In genomic region chr5:85609104-85609503, GRCm38 (mm10) we compare ENCODE assay signal across 23 mouse cellular contexts.
A peak's percentile ranks its signal among the peaks of the same experiment; 100 is the strongest.
DNase-seq lines count a peak whose midpoint lies in the region; ATAC-seq and TF ChIP-seq lines count a peak whose summit lies in the region.
"Had no signal": no experiment of that assay in that cellular context is flagged by ENCODE, and none has a peak within 500 bp of the region (broad histone marks: within the 10 kb centered on the region; RNA-seq: fewer than 3 reads in every experiment).

No protein-coding gene starts in this region.

- no peak for TF ChIP-seq RAD21 in CH12.LX (IDR thresholded peaks at IDR 0.05; ENCODE audit: low read depth, low read length)

- no peaks in the 10 kb centered on the region for H3K36me3 ChIP-seq in hindbrain, embryonic 12.5 days
- no peaks in the 10 kb centered on the region for H3K36me3 ChIP-seq in hindbrain, embryonic 11.5 days (ENCODE audit: control insufficient read depth, insufficient read depth, low read length)
- no peaks in the 10 kb centered on the region for H3K36me3 ChIP-seq in midbrain, embryonic 12.5 days
- H3K36me3 ChIP-seq in midbrain, embryonic 14.5 days (ENCODE audit: control insufficient read depth, insufficient read depth, low read length) = no peaks in the 10 kb centered on the region
- no peaks in the 10 kb centered on the region for H3K36me3 ChIP-seq in CH12.LX (replicated peaks in 1 of 2; ENCODE audit: control insufficient read depth in 1 of 2, insufficient read depth in 1 of 2, low read length in 1 of 2)
- no peaks in the 10 kb centered on the region for H3K36me3 ChIP-seq in thymus, adult 2 months (ENCODE audit: control insufficient read depth, insufficient read depth, low read length)
- H3K36me3 ChIP-seq: embryonic facial prominence, embryonic 10.5 days; heart, embryonic 15.5 days; hindbrain, embryonic 13.5 days; intestine, embryonic 15.5 days had no signal

- TF ChIP-seq EP300 in CH12.LX (IDR thresholded peaks at IDR 0.05; ENCODE audit: low read length) = no peak

- TF ChIP-seq POLR2A in CH12.LX (IDR thresholded peaks at IDR 0.05; ENCODE audit: low read depth, low read length) = no peak
- TF ChIP-seq POLR2A in brain, embryonic 14.5 days (IDR thresholded peaks at IDR 0.05; ENCODE audit: borderline replicate concordance, extremely low read depth, insufficient read depth, insufficient read length, poor library complexity, severe bottlenecking) = no peak
- TF ChIP-seq POLR2A in thymus, adult 2 months (IDR thresholded peaks at IDR 0.05; ENCODE audit: control insufficient read depth, extremely low read depth, insufficient read depth, low read length, poor library complexity) = no peak

- in situ Hi-C loops in CH12.LX (cut with MboI; ENCODE audit: low pct_ligation_motif_present, low pct_unique_long_range_greater_than_20kb, low sequenced_read_pairs) = no loop called here

- no peak for TF ChIP-seq CTCF in CH12.LX (conservative IDR thresholded peaks at IDR 0.05 in 1 of 2, IDR thresholded peaks at IDR 0.05 in 1 of 2; ENCODE audit: low read depth in 2 of 2, low read length in 2 of 2)
- no peak for TF ChIP-seq CTCF in brain, embryonic 14.5 days (IDR thresholded peaks at IDR 0.05; ENCODE audit: borderline replicate concordance, extremely low read depth, insufficient read depth, insufficient read length)
- TF ChIP-seq CTCF in thymus, adult 2 months (IDR thresholded peaks at IDR 0.05; ENCODE audit: borderline replicate concordance, control insufficient read depth, extremely low read depth, insufficient read depth, low read length, poor library complexity) = no peak

- H3K9me3 ChIP-seq in hindbrain, embryonic 12.5 days (replicated peaks) = no peaks in the 10 kb centered on the region
- no peaks in the 10 kb centered on the region for H3K9me3 ChIP-seq in hindbrain, embryonic 11.5 days (ENCODE audit: control insufficient read depth, low read length)
- no peaks in the 10 kb centered on the region for H3K9me3 ChIP-seq in midbrain, embryonic 12.5 days
- H3K9me3 ChIP-seq in midbrain, embryonic 14.5 days (ENCODE audit: control insufficient read depth, low read length) = no peaks in the 10 kb centered on the region
- no peaks in the 10 kb centered on the region for H3K9me3 ChIP-seq in CH12.LX (replicated peaks; ENCODE audit: low read length)
- H3K9me3 ChIP-seq: embryonic facial prominence, embryonic 10.5 days; heart, embryonic 15.5 days; hindbrain, embryonic 13.5 days; intestine, embryonic 15.5 days had no signal

- DNase-seq in hindbrain, embryonic 11.5 days (ENCODE audit: low spot score) = no peak
- DNase-seq in midbrain, embryonic 14.5 days = no peak
- DNase-seq in CH12.LX (ENCODE audit: extremely low read depth) = peak; percentile 54
- peak; percentile 62 for DNase-seq in brain, embryonic 14.5 days (ENCODE audit: low read depth)
- DNase-seq in adrenal gland, postnatal 14 days = no peak
- no peak for DNase-seq in thymus, adult 2 months
- DNase-seq: adrenal gland, postnatal 25 days; B cell, adult 2 months; cerebellum, adult 2 months; cerebellum, postnatal 10 days; gastrocnemius, postnatal 14 days; heart, adult 2 months; heart, postnatal 14 days had no signal

- dilution Hi-C loops in CH12.LX (cut with MboI; ENCODE audit: extremely low pct_ligation_motif_present, extremely low pct_unique_long_range_greater_than_20kb, low sequenced_read_pairs) = no loop called here

- H3K9ac ChIP-seq in hindbrain, embryonic 12.5 days = no peak overlapping the region
- H3K9ac ChIP-seq in hindbrain, embryonic 11.5 days (ENCODE audit: low read depth, low read length) = no peak overlapping the region
- H3K9ac ChIP-seq in midbrain, embryonic 12.5 days (replicated peaks) = no peak overlapping the region
- no peak overlapping the region for H3K9ac ChIP-seq in midbrain, embryonic 14.5 days (replicated peaks; ENCODE audit: low read length)
- no peak overlapping the region for H3K9ac ChIP-seq in CH12.LX (ENCODE audit: insufficient read depth, low read depth)
- H3K9ac ChIP-seq: heart, embryonic 15.5 days; hindbrain, embryonic 13.5 days; intestine, embryonic 15.5 days had no signal

- H3K27ac ChIP-seq in hindbrain, embryonic 12.5 days = no peak overlapping the region
- no peak overlapping the region for H3K27ac ChIP-seq in hindbrain, embryonic 11.5 days (ENCODE audit: low read depth, low read length)
- H3K27ac ChIP-seq in midbrain, embryonic 12.5 days (replicated peaks) = no peak overlapping the region
- no peak overlapping the region for H3K27ac ChIP-seq in midbrain, embryonic 14.5 days (replicated peaks; ENCODE audit: low read depth, low read length)
- H3K27ac ChIP-seq in CH12.LX (ENCODE audit: insufficient read depth, low read depth) = no peak overlapping the region
- H3K27ac ChIP-seq in thymus, adult 2 months (ENCODE audit: control insufficient read depth, insufficient read depth, low read length) = no peak overlapping the region
- H3K27ac ChIP-seq: embryonic facial prominence, embryonic 10.5 days; heart, adult 2 months; heart, embryonic 15.5 days; hindbrain, embryonic 13.5 days; intestine, embryonic 15.5 days had no signal

- H3K4me1 ChIP-seq in hindbrain, embryonic 12.5 days = no peaks in the 10 kb centered on the region
- H3K4me1 ChIP-seq in hindbrain, embryonic 11.5 days (replicated peaks; ENCODE audit: control insufficient read depth, insufficient read depth, low read length) = no peaks in the 10 kb centered on the region
- H3K4me1 ChIP-seq in midbrain, embryonic 12.5 days = no peaks in the 10 kb centered on the region
- H3K4me1 ChIP-seq in midbrain, embryonic 14.5 days (ENCODE audit: control insufficient read depth, insufficient read depth, low read length) = no peaks in the 10 kb centered on the region
- H3K4me1 ChIP-seq in CH12.LX (ENCODE audit: control insufficient read depth in 1 of 2, insufficient read depth in 2 of 2) = peaks cover 0 to 68% of the 10 kb centered on the region in 2 experiments; a peak in 2 of 4 replicates
- H3K4me1 ChIP-seq in thymus, adult 2 months (replicated peaks; ENCODE audit: control insufficient read depth, insufficient read depth, low read length) = no peaks in the 10 kb centered on the region
- H3K4me1 ChIP-seq: embryonic facial prominence, embryonic 10.5 days; heart, embryonic 15.5 days; hindbrain, embryonic 13.5 days; intestine, embryonic 15.5 days had no signal

- H3K4me3 ChIP-seq in hindbrain, embryonic 12.5 days = no peak overlapping the region
- H3K4me3 ChIP-seq in hindbrain, embryonic 11.5 days (ENCODE audit: low read depth, low read length) = no peak overlapping the region
- H3K4me3 ChIP-seq in midbrain, embryonic 12.5 days = no peak overlapping the region
- no peak overlapping the region for H3K4me3 ChIP-seq in midbrain, embryonic 14.5 days (replicated peaks; ENCODE audit: low read depth, low read length)
- no peak overlapping the region for H3K4me3 ChIP-seq in CH12.LX (replicated peaks in 1 of 3; ENCODE audit: low read depth in 2 of 3, low read length in 2 of 3, poor library complexity in 1 of 3)
- no peak overlapping the region for H3K4me3 ChIP-seq in thymus, adult 2 months (ENCODE audit: control insufficient read depth, insufficient read depth, low read length)
- H3K4me3 ChIP-seq: embryonic facial prominence, embryonic 10.5 days; heart, adult 2 months; heart, embryonic 15.5 days; hindbrain, embryonic 13.5 days; intestine, embryonic 15.5 days had no signal

- ATAC-seq in hindbrain, embryonic 12.5 days (ENCODE audit: low FRiP score) = 0 out of 2 replicates have a peak, but pooled peaks have one; percentile 60
- no peak for ATAC-seq in hindbrain, embryonic 11.5 days (ENCODE audit: low FRiP score)
- 0 out of 2 replicates have a peak, but pooled peaks have one; percentile 20 for ATAC-seq in midbrain, embryonic 12.5 days (ENCODE audit: low FRiP score, low read depth)
- ATAC-seq in midbrain, embryonic 14.5 days (ENCODE audit: low FRiP score, low TSS enrichment) = no peak
- ATAC-seq: activated CD4-positive, CD25-positive, alpha-beta regulatory T cell, adult 4 months; CD4-positive, CD25-positive, alpha-beta regulatory T cell, adult 4 months; intestine, embryonic 15.5 days; Patski had no signal

- H3K27me3 ChIP-seq in hindbrain, embryonic 12.5 days = no peaks in the 10 kb centered on the region
- H3K27me3 ChIP-seq in hindbrain, embryonic 11.5 days (ENCODE audit: control insufficient read depth, insufficient read depth, low read length) = no peaks in the 10 kb centered on the region
- no peaks in the 10 kb centered on the region for H3K27me3 ChIP-seq in midbrain, embryonic 12.5 days
- H3K27me3 ChIP-seq in midbrain, embryonic 14.5 days (ENCODE audit: control insufficient read depth, insufficient read depth, low read length) = no peaks in the 10 kb centered on the region
- H3K27me3 ChIP-seq in CH12.LX (replicated peaks) = no peaks in the 10 kb centered on the region
- no peaks in the 10 kb centered on the region for H3K27me3 ChIP-seq in thymus, adult 2 months (ENCODE audit: control insufficient read depth, insufficient read depth, low read length)
- H3K27me3 ChIP-seq: heart, embryonic 15.5 days; hindbrain, embryonic 13.5 days; intestine, embryonic 15.5 days; Patski had no signal

- no peak overlapping the region for H3K4me2 ChIP-seq in hindbrain, embryonic 12.5 days (replicated peaks)
- H3K4me2 ChIP-seq in hindbrain, embryonic 11.5 days (replicated peaks; ENCODE audit: low read depth, low read length) = no peak overlapping the region
- H3K4me2 ChIP-seq in midbrain, embryonic 12.5 days (replicated peaks) = no peak overlapping the region
- no peak overlapping the region for H3K4me2 ChIP-seq in midbrain, embryonic 14.5 days (ENCODE audit: low read length)
- no peak overlapping the region for H3K4me2 ChIP-seq in CH12.LX (ENCODE audit: insufficient read depth, low read depth, poor library complexity, severe bottlenecking)
- H3K4me2 ChIP-seq: heart, embryonic 11.5 days; heart, embryonic 15.5 days; hindbrain, embryonic 13.5 days; intestine, embryonic 15.5 days had no signal

- no peaks in the 10 kb centered on the region for H3K79me2 ChIP-seq in CH12.LX (replicated peaks; ENCODE audit: control insufficient read depth, extremely low read depth, insufficient read depth, poor library complexity, severe bottlenecking)

- 67% methylated on average over 4 of the region's 4 CpGs for WGBS in hindbrain, embryonic 12.5 days
- WGBS in hindbrain, embryonic 11.5 days = 76% methylated on average over 4 of the region's 4 CpGs
- 72% methylated on average over 4 of the region's 4 CpGs for WGBS in midbrain, embryonic 12.5 days
- WGBS in midbrain, embryonic 14.5 days = 46% methylated on average over 4 of the region's 4 CpGs
- WGBS in thymus, adult 2 months = 86% methylated on average over 4 of the region's 4 CpGs

TF ChIP-seq in CH12.LX, 34 proteins besides CTCF, POLR2A, EP300 and RAD21:
- no peak for TF ChIP-seq MAX (IDR thresholded peaks at IDR 0.05; ENCODE audit: low read length)
- TF ChIP-seq ZNF384 (IDR thresholded peaks at IDR 0.05; ENCODE audit: low read depth, low read length) = no peak
- no peak for TF ChIP-seq PAX5 (IDR thresholded peaks at IDR 0.05; ENCODE audit: low read length)
- TF ChIP-seq NELFE (IDR thresholded peaks at IDR 0.05; ENCODE audit: low read depth, low read length) = no peak
- no peak for TF ChIP-seq ELF1 (IDR thresholded peaks at IDR 0.05; ENCODE audit: low read depth, low read length)
- TF ChIP-seq POLR2AphosphoS2 (IDR thresholded peaks at IDR 0.05; ENCODE audit: low read depth, low read length) = no peak
- no peak for TF ChIP-seq TBP (conservative IDR thresholded peaks at IDR 0.05; ENCODE audit: low read depth, low read length)
- TF ChIP-seq UBTF (IDR thresholded peaks at IDR 0.05; ENCODE audit: low read depth, low read length) = no peak

Comparison
In these comparisons a context has a peak if more than half of its experiments do, and no peak if none do; other contexts are left out.
1. ATAC-seq: peak in hindbrain, embryonic 12.5 days (single experiment) and midbrain, embryonic 12.5 days (single experiment); none in hindbrain, embryonic 11.5 days (single experiment) and midbrain, embryonic 14.5 days (single experiment).
2. DNase-seq: peak in CH12.LX (single experiment) and brain, embryonic 14.5 days (single experiment); none in hindbrain, embryonic 11.5 days (single experiment), midbrain, embryonic 14.5 days (single experiment), adrenal gland, postnatal 14 days (single experiment) and thymus, adult 2 months (single experiment).